Mouse (Mus musculus) lung, postnatal 36 days (tissue): ENCODE results near the gene Olfr1145.

Experiments
- DNase-seq: peaks from one replicate; pipeline ENCODE4 v3.0.0; 2022; ENCODE audit warnings: mixed read lengths

Olfr1145 gene

GRCm38 (mm10) chr2:87809522-87809921, at the start of gene Olfr1145:
Gene Olfr1145, plus strand, starts transcription at chr2:87809822.
- DNase-seq: no peak

- DNase-seq: no peak
These were observed 33.5 kb upstream of the Olfr1145 start for GRCm38 (mm10) chr2:87776143-87776542.

GRCm38 (mm10) chr2:87779183-87779582, 30.4 kb upstream of the Olfr1145 start, which contains the start of gene Olfr152:
Gene Olfr152, plus strand, starts transcription at chr2:87779483.
- DNase-seq: no peak

GRCm38 (mm10) chr2:87800292-87800691, 9.3 kb upstream of the Olfr1145 start, which contains the start of gene Olfr1143:
Gene Olfr1143, plus strand, starts transcription at chr2:87800592.
- DNase-seq: no peak

- DNase-seq: no peak
These were observed 20.6 kb downstream of the Olfr1145 start, which contains the start of gene Olfr1148 for GRCm38 (mm10) chr2:87830233-87830632. Gene Olfr1148, plus strand, starts transcription at chr2:87830533.

GRCm38 (mm10) chr2:87843693-87844092, 34.1 kb downstream of the Olfr1145 start, which contains the start of gene Olfr1150-ps1:
Gene Olfr1150-ps1, plus strand, starts transcription at chr2:87843993.
- no peak for DNase-seq

- DNase-seq: no peak
These were observed 45.9 kb downstream of the Olfr1145 start, which contains the start of gene Olfr1151 for GRCm38 (mm10) chr2:87855562-87855961. Gene Olfr1151, plus strand, starts transcription at chr2:87855862.
